Mouse (Mus musculus) retina, postnatal 1 day (tissue): ENCODE data around the gene Dph6.
"Not testable (repeated sequence)": the region's sequence is repeated elsewhere in the genome, so short reads cannot be mapped to it uniquely, and the experiment has no call there.

Experiments
- DNase-seq: peaks from one replicate; pipeline ENCODE4 v3.0.0-alpha.2; 2012

Gene Dph6

GRCm38 (mm10) chr2:114654365-114655239 is at the start of gene Dph6:
TSS of gene Dph6 (minus strand) at chr2:114654964.
- peak; percentile 92 for DNase-seq

- DNase-seq: no peak
Measured at GRCm38 (mm10) chr2:114700966-114701685, 46.4 kb upstream of the Dph6 start.

GRCm38 (mm10) chr2:114691607-114692006 is 36.8 kb upstream of the Dph6 start:
- DNase-seq: no peak

GRCm38 (mm10) chr2:114687483-114687882 is 32.7 kb upstream of the Dph6 start:
- DNase-seq: no peak

GRCm38 (mm10) chr2:114687081-114687480 is 32.3 kb upstream of the Dph6 start:
- no peak for DNase-seq

- DNase-seq: no peak
Measured at GRCm38 (mm10) chr2:114673831-114674230, 19.1 kb upstream of the Dph6 start.

GRCm38 (mm10) chr2:114670983-114671382 is 16.2 kb upstream of the Dph6 start:
- no peak for DNase-seq

- no peak for DNase-seq
Measured at GRCm38 (mm10) chr2:114658954-114659353, 4.2 kb upstream of the Dph6 start.

GRCm38 (mm10) chr2:114646240-114646639 is 8.5 kb downstream of the Dph6 start:
- no peak for DNase-seq

GRCm38 (mm10) chr2:114643832-114644231 is 10.9 kb downstream of the Dph6 start:
- DNase-seq: no peak

- DNase-seq: peak; percentile 45
Measured at GRCm38 (mm10) chr2:114624683-114625082, 30.1 kb downstream of the Dph6 start.

GRCm38 (mm10) chr2:114622550-114622939 is 32.2 kb downstream of the Dph6 start:
- DNase-seq: no peak

- DNase-seq: peak; percentile 65
Measured at GRCm38 (mm10) chr2:114621781-114622549, 32.8 kb downstream of the Dph6 start.

GRCm38 (mm10) chr2:114611576-114611975 is 43.2 kb downstream of the Dph6 start:
- DNase-seq: peak; percentile 38

GRCm38 (mm10) chr2:114610110-114610509 is 44.7 kb downstream of the Dph6 start:
- peak; percentile 84 for DNase-seq

- DNase-seq: not testable (repeated sequence)
Measured at GRCm38 (mm10) chr2:114605202-114605601, 49.6 kb downstream of the Dph6 start.

GRCm38 (mm10) chr2:114601174-114601573 is 53.6 kb downstream of the Dph6 start:
- DNase-seq: no peak

GRCm38 (mm10) chr2:114599793-114600192 is 55.0 kb downstream of the Dph6 start:
- DNase-seq: no peak

GRCm38 (mm10) chr2:114593393-114593792 is 61.4 kb downstream of the Dph6 start:
- DNase-seq: no peak

GRCm38 (mm10) chr2:114580714-114581113 is 74.0 kb downstream of the Dph6 start:
- peak; percentile 2 for DNase-seq

GRCm38 (mm10) chr2:114543000-114543622 is 111.7 kb downstream of the Dph6 start:
- peak; percentile 23 for DNase-seq

GRCm38 (mm10) chr2:114542325-114542724 is 112.4 kb downstream of the Dph6 start:
- DNase-seq: peak; percentile 84

GRCm38 (mm10) chr2:114540416-114540815 is 114.3 kb downstream of the Dph6 start:
- no peak for DNase-seq
